Mouse (Mus musculus) right cerebral cortex, adult 18-20 months (tissue): Measurements from ENCODE around the gene Spink8.
A peak's percentile ranks its signal among the peaks of the same experiment; 100 is the strongest.
"Not testable (repeated sequence)": the region's sequence is repeated elsewhere in the genome, so short reads cannot be mapped to it uniquely, and the experiment has no call there.

Experiments used
- DNase-seq: peaks from one replicate; pipeline ENCODE4 v3.0.0; 2022; ENCODE audit warnings: mixed read lengths

Gene Spink8

DNA sequence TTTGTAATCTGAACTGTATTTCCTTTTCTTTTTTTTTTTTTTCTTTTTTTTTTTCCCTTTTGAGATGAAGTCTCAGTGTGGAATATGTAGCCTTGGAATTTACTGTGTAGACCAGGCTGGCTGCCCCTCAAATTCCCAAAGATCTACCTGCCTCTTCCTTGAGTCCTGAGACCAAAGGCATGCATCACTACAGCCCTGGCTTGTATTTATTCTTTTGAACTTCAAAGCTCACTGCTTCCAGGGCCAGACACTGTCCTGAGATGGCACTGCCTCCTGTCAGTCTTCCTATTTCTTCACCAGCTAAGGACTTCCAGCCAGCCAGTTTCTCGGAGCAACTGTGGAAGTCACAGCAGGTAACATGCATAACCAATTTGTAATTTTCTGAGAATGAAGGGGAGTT lies at the start of gene Spink8:
Spink8 (plus strand) TSS at position 301 of the 400 bp plus-strand sequence.
- no peak for DNase-seq

DNA sequence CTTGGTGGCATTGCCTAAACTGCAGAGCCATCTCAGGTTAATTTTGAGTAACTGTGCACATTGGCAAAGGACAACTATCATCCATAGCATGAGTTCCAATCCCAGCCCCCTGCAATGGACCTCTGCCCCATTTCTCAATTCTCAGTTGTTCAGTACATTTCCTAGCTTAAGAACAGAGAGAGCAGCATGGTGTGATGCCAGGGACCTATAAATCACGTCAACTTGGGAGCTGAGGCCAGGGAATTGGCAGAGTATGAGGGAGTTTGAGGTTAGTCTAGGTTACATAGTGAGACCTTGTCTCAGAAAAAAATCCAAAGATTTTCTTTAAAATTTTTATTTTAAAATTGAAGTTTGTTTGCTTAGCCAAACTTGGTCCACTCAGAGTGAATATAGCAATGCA lies 45.2 kb upstream of the Spink8 start:
- DNase-seq, result not testable (repeated sequence)

DNA sequence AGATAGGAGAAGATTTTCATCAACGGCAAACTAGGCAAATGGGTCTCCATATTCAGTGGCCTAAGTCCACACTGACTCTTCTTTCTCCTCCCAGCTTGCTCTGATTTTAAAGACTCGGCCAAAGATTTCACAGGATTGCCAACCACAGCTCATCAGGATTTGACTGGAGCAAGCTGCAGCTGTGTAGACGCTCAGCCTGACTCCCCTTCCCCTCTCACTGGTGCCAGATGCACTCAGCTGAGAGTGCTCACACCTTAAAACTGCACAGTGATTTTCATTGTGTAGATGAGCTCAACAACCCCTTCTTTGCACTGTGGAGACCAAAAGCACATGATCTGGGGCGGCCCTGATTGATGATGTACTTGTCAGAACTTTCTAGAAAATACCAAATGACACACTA lies 21.5 kb upstream of the Spink8 start, which contains the start of gene Fbxw27:
Fbxw27 (minus strand) TSS at position 101 of the 400 bp plus-strand sequence.
- not testable (repeated sequence) for DNase-seq

DNA sequence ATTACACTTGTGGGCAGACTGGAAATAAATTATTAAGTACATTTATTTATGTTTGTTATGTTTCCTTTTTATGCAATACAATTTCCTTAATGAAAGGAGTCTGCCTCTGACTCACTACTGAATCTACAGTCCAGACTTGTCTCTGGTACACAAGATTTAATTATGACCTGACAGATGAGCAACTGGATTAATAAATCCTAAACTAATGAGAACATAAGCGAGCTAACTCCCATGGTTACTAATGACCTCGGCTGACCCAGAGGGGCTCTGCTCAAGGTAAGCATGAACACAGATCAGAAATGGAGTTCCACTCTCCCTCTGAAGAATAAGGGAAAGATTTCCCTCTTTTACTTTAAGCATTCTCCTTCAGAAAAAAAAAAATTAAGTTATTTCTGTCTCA lies 16.9 kb upstream of the Spink8 start:
- no peak for DNase-seq

DNA sequence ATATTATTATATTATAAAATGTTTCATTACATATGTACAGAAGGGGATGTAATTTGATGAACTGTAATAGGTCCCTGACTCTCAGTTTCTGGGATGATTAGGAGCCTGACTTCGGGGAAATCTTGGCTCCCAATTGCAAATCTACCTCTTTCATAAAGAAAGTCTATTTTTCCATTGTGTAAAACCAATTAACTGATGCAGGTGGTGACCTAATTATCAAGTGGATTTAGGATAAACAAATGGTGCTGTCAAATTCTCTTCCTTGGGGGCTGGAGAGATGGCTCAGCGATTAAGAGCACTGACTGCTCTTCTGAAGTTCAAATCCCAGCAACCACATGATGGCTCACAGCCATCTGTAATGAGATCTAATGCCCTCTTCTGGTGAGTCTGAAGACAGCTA lies 16.3 kb upstream of the Spink8 start:
- no peak for DNase-seq

DNA sequence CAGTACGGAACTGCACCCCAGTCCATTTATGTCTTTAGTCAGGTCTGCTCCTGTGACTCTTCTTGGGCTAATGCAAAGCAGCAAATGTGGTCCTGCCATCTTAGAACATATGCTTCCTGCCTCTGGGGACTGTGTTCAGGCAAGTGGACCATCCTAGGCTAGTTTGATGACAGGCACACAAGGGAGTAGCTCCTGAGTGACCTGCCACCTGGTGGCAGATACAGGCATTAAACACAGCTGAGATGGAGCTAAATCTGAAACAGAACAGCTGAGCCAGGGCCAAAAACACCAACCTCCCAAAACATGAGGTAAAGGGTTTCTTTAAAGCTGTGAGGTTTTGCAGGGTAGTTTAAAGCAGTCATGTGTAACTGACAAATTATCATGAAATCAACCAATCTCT lies 14.0 kb upstream of the Spink8 start:
- no peak for DNase-seq

DNA sequence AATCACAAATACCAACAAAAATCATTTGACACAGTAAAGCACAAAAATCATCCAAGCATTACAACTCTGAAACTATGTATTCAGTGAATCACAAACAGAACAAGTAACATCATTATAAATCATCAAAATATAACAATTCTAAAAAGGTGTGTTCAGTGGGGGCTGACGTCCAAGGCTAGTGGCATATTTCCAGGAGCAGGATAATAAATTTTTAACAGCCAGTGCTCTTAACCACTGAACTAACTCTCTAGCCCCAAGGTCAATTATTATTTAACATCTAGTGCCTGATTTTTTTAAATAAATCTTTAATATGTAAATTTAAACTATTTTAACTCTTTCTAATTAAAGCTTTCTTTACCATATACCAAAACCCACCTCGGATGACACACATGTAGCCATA lies 6.5 kb upstream of the Spink8 start:
- not testable (repeated sequence) for DNase-seq

DNA sequence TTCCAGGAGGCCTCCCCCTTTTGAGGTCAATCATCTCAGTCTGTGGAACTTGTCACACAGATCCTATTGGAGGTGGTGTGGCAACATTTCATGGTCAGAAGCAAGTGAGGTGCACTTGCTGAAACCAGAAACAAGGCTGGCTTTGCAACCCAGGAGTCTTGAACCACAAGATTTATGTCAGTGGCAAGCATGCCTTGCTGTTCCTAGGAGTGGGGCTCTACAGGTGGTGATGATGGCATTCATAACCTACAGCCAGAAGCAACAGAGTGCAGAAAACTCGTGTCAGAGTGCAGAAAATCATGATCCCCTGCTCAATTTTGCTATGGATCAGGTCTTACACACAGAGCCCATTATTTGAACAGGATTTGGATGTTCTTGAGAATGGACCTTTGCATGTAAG lies 5.8 kb upstream of the Spink8 start:
- no peak for DNase-seq

DNA sequence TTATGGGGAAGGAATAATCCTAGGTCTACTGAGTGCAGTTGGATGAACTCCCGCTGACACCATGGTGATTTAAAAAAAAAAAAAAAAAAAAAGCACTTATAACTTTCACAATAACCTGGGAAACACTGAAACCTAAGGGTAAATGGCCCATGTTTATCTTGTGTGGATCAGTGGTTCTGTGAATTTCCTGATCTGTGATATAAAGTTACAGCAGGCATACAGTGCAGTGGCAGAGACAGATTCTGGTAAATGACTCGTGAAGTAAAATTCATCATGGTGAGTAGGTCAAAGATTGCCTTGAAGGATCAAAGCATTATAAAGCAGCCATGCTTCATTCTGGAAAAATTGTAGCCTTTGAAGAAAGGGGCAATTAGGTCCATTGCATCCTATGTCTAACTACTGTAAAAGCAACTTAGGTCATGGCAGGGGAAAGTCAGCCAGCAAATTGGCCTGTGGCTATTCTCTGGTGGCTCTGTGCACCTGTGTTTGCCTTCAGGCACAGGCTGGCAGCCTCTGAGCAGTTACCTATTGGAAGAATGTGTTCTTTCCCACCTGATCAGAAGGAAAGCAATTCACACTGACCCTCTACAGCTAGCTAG lies 5.3 kb upstream of the Spink8 start:
- no peak for DNase-seq

DNA sequence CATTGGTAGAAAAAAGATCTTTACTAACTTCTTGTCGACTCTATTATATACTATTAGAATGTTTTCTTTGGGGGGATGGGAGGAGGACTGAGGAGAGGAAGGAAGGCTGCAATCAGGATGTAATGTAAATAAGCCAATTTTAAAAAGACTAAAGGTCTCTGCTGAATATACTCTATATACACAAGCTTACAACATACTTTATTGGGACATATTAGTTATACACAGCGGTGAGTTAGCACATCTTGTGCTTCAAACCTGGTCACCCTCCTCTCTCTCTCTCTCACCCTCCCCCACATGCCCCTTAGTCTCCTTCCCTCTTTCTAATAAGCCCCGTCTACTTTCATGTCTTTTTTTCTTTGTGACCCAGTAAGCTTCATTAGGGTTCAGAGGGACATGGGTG lies 4.2 kb upstream of the Spink8 start:
- DNase-seq, result no peak

DNA sequence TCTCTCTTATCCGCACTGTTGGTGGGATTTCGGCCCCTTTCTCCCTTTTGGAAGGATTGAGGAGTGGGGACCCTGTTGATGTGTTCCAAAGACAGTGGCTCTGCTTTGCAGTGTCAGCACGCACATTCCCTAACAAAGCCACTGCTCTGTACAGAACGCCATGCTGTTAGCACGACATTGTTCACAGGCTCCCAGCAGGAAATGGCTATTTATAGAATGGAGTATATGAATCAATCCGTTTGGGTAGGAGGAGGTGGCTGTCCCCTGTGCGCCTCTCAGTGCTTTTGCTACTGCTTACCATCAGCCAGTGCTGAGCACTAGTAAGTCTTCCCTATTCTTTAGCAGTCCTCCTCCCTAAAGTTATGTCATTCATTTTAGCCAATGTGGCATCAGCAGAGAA lies 1.3 kb downstream of the Spink8 start:
- DNase-seq, result peak; percentile 8

DNA sequence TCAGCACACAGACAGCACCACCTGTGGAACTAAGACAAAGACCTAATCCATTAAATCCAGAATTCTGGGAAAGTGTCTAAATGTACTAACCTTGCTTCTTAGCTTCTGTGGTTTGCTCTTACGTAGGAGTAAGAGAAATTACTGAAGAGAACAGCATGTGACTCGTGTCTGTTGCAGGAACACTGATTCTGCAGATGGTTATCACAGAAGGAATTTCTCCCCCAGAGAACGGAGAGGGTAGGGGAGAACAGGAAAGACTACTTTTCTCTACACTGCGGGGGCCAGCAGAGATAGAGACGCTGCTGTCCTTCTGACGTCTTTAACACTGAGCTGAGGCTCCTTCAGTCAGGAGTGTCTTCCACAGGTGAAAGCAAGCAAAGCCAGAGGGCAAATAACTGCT lies 4.3 kb downstream of the Spink8 start:
- DNase-seq, result peak; percentile 30

DNA sequence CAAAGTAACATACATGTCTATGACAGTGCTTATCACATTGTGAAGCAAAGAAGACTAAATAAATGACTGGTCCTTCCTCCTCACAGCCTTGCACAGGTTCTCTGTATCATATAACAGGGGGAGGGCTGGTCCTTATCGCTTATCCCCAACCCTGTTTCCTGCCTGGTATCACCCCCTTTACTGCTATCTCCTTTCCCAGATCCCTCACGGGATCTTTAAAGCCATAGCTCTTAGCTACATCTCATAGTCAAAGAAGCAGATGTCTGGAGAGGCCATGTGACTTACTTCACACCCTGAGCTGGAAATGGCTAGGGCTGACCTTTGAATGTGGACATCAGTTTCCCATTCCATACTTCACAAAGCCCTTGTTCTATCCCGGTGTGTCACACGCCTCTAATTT lies 13.7 kb downstream of the Spink8 start:
- no peak for DNase-seq

DNA sequence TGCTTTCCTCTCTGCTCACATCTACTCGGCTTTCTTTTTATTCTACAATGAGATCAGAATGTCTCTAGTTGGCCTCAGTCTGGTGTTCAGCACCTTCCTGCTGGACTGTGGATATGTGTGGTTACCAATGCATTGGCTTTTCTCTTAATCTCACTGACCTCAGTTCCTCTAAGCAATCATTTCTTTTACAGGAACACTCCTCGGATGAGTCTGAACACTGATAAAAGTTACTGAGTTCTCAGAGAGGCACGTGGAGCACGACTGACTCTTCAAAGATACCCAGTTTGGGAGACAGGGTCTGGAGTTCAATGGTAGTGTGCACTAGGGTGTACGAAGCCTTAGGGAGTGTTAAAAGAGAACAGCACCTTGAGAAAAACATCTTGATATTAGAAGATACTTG lies 14.1 kb downstream of the Spink8 start:
- DNase-seq, result no peak

DNA sequence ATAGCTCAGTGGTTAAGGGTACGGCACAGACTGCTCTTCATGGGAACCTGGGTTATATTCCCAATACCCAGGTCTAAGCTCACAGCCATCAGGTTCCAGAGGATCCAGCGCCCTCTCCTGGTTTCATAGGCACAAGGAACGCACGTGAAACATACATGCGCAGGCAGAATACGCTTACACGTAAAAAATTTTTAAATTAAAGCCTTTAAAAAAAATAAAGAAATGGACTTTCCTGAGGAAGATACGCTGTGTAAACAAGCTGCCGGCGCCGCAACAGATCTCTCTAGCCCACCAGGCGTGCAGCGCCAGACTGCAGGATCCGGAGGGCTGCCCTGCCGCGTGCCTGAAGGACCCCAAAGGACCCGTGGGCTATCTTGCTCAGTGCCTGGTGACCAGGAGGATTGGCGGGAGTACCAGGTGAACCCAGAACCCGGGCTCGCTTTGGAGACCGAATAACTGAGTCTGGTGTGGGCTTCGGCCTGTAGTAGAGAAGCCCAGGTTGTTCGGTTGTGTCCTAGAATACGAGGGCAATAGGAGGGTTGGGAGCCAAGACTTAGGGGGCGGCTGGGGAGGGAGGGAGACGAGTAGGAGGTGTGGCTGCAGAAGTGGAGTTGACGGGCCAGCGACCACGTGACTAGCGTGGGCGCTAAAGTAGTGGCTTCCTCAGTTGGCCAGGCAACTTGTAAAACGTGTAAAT lies 20.5 kb downstream of the Spink8 start, which contains the start of gene Nme6:
Nme6 (plus strand) TSS at position 359 of the 697 bp plus-strand sequence.
- peak; percentile 84 for DNase-seq

DNA sequence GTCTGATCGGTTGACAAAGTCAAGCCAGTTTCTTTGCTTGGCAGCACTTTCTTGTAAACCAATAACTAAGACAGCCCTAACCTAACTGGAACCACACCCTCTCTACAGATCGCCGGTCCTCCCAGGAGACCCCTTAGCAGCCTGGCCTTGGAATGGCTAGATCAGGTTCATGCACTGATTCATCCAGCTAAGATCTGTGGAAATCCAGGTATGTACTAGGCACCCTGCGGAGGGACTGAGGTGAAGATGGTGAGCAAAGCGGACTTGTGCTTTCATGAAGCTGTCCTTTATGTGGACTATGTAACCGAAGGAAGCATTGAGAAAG lies 21.0 kb downstream of the Spink8 start:
- DNase-seq, result no peak

DNA sequence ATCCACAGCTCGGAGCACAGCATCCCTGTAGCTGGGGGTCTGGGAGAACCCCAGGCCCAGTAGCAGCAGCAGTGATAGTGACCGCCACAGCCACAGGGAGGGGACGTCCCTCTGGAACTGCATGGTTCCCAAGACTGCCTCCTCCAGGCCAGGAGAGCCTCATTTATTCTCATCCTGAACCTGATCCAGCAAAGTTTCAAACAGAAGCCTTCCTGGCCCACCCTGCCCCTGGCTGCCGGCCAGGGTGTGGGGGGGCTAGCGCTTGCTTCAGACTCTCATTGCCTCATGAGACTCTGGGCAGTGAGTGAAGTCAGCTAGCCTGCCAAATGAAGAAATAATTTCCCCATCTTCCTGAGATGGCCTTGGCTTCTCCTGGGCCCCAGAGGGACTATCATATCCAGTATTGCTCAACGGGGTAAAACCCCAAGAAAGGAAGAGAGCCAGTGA lies 37.3 kb downstream of the Spink8 start, which contains the start of gene Camp:
Camp (minus strand) TSS at position 306 of the 447 bp plus-strand sequence.
- no peak for DNase-seq

DNA sequence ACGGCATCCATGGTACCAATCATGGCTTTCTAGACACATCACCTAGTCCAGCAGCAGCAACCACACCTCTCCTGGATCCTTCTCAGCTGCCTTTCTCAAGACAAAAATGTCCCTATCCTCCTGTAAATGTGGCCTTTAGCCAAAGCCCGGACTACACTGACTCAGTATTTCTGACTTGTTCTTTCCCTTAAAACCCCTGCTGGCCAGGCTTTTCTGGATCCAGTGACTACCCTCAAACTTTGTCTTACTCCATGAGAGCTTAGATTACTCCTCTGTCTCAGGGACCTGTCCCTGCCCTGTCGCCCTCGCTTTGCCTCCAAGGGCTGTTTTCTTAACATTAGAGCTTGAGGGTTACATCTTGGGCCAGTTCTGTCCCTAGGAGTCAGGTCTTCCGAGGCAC lies 38.0 kb downstream of the Spink8 start:
- no peak for DNase-seq

DNA sequence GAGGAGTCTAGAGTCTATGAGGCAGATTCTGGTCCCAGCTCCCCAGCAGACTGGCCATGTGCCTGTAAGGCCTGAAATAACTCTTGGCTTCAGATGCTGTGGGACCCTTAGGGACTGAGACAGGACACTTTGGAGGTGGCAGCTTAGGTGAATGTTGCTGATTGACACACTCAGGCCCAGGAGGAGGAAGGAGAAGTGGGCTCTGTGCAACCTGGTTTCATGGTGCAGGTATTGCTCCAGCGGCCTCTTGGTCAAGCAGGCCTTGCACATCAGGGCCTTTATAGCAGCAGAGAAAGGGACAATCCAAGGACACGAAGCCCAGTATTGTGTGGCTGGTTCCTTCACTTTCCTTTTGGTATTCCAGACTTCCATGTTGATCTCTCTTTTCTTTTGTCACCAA lies 42.3 kb downstream of the Spink8 start:
- no peak for DNase-seq

DNA sequence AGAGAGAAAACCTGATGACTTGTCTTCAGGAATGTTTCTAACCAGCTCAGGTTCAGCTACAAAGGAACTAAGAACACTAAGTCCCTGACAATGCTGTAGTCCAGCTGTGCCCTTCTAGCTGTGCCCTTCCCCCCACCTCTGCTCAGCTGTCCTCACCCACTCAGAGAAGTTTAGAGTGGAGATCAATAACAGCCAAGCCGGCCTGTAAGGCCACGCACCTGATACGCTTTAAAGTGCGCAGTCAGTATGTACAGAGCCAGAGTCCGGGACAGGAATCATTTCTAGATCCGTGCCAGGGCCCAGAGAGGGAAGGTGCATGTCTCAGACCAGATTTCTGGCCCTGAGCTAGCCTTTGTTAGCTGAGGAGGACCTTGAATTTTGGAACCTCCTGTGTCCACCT lies 43.9 kb downstream of the Spink8 start:
- no peak for DNase-seq

DNA sequence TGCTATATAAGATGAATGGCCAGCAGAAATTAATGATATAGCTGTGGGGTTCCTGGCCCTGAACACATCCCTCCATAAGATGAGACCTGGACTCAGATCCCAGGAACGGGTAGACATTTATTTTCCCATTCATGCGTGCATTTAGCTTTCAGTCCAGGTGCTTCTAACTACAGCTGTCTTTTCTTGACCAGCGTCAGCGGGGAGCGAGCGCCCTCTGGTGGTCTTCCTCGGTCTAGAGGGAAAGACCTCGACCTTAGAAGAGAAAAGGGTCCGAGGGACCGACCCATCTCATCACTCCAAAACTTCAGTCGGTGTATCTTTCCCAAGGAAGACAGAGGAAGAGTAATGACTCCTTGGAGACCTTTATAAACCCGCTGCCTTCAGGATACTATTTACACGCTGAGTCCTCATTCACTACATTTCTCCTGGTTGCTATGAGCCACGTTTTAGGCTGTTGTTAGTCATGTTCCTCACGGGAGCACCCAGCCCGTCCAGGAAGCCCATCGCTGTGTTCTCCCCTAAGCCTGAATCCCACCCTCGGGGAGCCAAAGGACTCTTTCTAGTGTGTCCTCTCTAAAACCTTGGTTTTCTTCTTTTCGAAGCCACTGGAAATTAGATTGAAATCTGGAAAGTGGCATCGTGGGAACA lies 50.4 kb downstream of the Spink8 start:
- peak; percentile 52 for DNase-seq

DNA sequence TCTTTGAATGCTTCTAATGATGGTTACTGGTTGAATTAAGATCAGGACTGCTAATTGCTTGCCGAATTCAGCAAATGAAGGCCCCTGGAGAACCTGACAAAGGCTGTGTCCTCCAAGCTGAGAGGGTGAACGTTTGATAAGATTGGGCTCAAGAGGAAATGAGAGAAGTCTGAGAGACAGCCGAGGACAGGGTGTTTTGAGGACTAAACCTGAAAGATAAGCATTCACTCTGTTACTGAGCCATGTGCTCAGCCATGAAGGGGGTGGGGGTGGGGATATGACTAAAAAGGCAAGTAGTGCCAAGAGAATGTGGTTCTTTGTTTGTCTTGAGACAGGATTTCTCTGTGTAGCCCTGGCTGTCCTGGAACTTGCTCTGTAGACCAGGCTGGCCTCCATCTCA lies 51.0 kb downstream of the Spink8 start:
- no peak for DNase-seq

DNA sequence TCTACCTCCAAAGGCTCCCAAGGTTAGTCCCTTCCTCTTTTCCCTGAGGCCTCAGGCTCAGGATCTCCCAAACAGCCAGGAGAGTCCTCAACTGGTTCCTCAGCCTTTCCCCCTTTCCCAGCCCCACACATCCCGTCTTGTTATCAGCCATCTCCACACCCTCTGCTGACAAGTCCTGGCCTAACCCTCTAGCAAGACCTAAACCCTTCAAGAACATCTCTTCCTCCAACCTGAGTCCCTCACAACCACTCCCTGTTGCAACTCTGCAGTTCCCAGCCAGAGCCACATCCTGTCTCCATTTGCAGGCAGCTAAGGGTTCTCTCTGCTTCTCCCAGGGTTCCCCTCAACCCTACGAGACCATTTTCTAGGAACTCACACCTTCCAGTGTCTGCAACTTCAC lies 54.1 kb downstream of the Spink8 start:
- DNase-seq, result no peak

DNA sequence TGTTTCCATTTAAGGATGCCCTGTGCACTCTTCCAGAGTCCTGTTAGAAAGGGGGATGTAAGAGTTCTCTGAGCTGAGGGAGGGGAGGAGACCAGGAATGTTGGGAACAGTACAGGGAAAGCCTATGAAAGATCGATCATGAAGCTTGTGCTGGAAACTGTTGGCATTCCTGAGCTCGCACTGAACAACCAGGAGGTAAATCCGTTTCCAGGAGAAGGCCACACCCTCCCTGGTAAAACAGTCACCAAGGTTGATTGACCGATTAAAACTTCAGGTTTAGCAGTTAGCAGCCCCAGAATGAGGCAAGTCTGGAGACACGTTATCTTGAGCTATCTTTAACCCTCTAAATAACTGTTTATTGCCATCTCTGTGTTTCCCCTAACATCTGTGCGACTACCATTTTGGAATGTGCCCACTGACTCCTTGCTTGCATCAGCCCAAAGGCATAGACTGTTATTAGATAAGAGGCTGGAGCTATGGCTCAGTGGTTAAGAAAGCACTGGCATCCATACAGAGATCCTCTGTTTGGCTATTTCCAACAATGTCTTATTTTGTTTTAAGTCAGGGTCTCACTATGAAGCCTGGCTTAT lies 59.0 kb downstream of the Spink8 start:
- no peak for DNase-seq
